Comparison of ENCODE assay signal across 9 mouse cellular contexts in the genomic region with DNA sequence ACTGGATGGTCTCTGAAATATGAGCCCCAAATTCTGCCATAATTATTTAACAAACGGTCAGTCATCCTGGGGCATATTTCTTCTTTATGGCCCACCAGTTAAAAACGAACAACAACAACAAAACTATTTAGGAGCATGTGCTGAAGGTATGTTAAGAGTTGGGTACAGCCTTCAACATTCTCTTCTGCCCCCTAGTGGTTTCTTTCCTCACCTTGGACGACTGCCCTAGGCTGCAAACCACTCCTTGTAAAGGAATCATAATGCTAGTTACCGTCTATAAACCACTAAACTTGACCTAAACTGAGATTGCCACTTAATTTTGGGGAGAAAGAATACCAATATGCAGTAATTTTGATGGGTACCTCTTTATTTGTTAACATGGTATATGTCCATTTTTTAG. TPM values are rescaled to one million over a fixed set of nuclear protein-coding genes. Genes with fewer than 3 reads are reported as not detected.
DNase-seq lines count a peak whose midpoint lies in the region; ATAC-seq and TF ChIP-seq lines count a peak whose summit lies in the region.
"Had no signal": no experiment of that assay in that cellular context is flagged by ENCODE, and none has a peak within 500 bp of the region (broad histone marks: within the 10 kb centered on the region; RNA-seq: fewer than 3 reads in every experiment).

No protein-coding gene starts in this region.

- H3K27ac ChIP-seq in kidney, postnatal 0 days, result no peak overlapping the region
- no peak overlapping the region for H3K27ac ChIP-seq in kidney, embryonic 16.5 days (ENCODE audit: low read length)
- no peak overlapping the region for H3K27ac ChIP-seq in hindbrain, embryonic 15.5 days (replicated peaks)

- peak; percentile 65 for TF ChIP-seq CTCF in kidney, postnatal 0 days (IDR thresholded peaks at IDR 0.05; ENCODE audit: low read depth)

- H3K36me3 ChIP-seq in kidney, postnatal 0 days (ENCODE audit: insufficient read depth, low read length), result no peaks in the 10 kb centered on the region
- H3K36me3 ChIP-seq in kidney, embryonic 16.5 days (ENCODE audit: insufficient read depth, low read length), result no peaks in the 10 kb centered on the region
- H3K36me3 ChIP-seq in hindbrain, embryonic 15.5 days, result no peaks in the 10 kb centered on the region

- H3K9ac ChIP-seq in kidney, postnatal 0 days (ENCODE audit: low read depth, low read length), result no peak overlapping the region
- no peak overlapping the region for H3K9ac ChIP-seq in kidney, embryonic 16.5 days (replicated peaks; ENCODE audit: low read length)
- no peak overlapping the region for H3K9ac ChIP-seq in hindbrain, embryonic 15.5 days

- no peak overlapping the region for H3K4me3 ChIP-seq in kidney, postnatal 0 days (replicated peaks; ENCODE audit: low read depth, low read length)
- no peak overlapping the region for H3K4me3 ChIP-seq in kidney, embryonic 16.5 days (ENCODE audit: low read length)
- H3K4me3 ChIP-seq in hindbrain, embryonic 15.5 days, result no peak overlapping the region

- no peak for ATAC-seq in kidney, postnatal 0 days (replicated peaks; ENCODE audit: low FRiP score, low read depth)
- no peak for ATAC-seq in kidney, embryonic 16.5 days (ENCODE audit: low FRiP score, low TSS enrichment)
- ATAC-seq in hindbrain, embryonic 15.5 days (ENCODE audit: low FRiP score, low read depth), result no peak

- DNase-seq in adrenal gland, postnatal 10 days, result peak; percentile 54
- DNase-seq in adrenal gland, postnatal 25 days, result no peak
- DNase-seq in kidney, postnatal 0 days (ENCODE audit: low spot score), result peak; percentile 18
- DNase-seq in MN1 (ENCODE audit: low spot score), result peak; percentile 69
- no peak for DNase-seq in testis, postnatal 10 days (ENCODE audit: low spot score)
- DNase-seq in thymus, postnatal 36 days, result no peak
- DNase-seq: gastrocnemius, postnatal 36 days had no signal

- no peaks in the 10 kb centered on the region for H3K27me3 ChIP-seq in kidney, postnatal 0 days (ENCODE audit: insufficient read depth, low read length)
- H3K27me3 ChIP-seq in kidney, embryonic 16.5 days (ENCODE audit: insufficient read depth, low read length), result no peaks in the 10 kb centered on the region
- no peaks in the 10 kb centered on the region for H3K27me3 ChIP-seq in hindbrain, embryonic 15.5 days

- H3K9me3 ChIP-seq in kidney, postnatal 0 days (replicated peaks; ENCODE audit: low read length), result no peaks in the 10 kb centered on the region
- peaks cover 27% of the 10 kb centered on the region for H3K9me3 ChIP-seq in kidney, embryonic 16.5 days (ENCODE audit: low read length)
- H3K9me3 ChIP-seq in hindbrain, embryonic 15.5 days, result 0 out of 2 replicates have a peak, but pooled peaks cover 2% of the 10 kb centered on the region

- no peak overlapping the region for H3K4me2 ChIP-seq in kidney, postnatal 0 days (ENCODE audit: low read length)
- H3K4me2 ChIP-seq in kidney, embryonic 16.5 days (replicated peaks; ENCODE audit: low read depth, low read length), result no peak overlapping the region
- H3K4me2 ChIP-seq in hindbrain, embryonic 15.5 days, result peak overlapping the region; percentile 57

- H3K4me1 ChIP-seq in kidney, postnatal 0 days (replicated peaks; ENCODE audit: insufficient read depth, low read length), result no peaks in the 10 kb centered on the region
- no peaks in the 10 kb centered on the region for H3K4me1 ChIP-seq in kidney, embryonic 16.5 days (ENCODE audit: insufficient read depth, low read length)
- peaks cover 18% of the 10 kb centered on the region for H3K4me1 ChIP-seq in hindbrain, embryonic 15.5 days (replicated peaks)

- 31% methylated on average over 4 of the region's 4 CpGs for WGBS in kidney, postnatal 0 days
- WGBS in kidney, embryonic 16.5 days, result 27% methylated on average over 4 of the region's 4 CpGs
- 36% methylated on average over 4 of the region's 4 CpGs for WGBS in hindbrain, embryonic 15.5 days

RNA-seq across cellular contexts. Expression of a gene that starts 1.2 kb away (rescaled TPM):
- total RNA-seq in adrenal gland, postnatal 10 days (2021), result 1 to 10 TPM; 2.8 to 9.1 TPM
- 3.0 and 3.8 TPM in 2 replicates for total RNA-seq in adrenal gland, postnatal 25 days (2021)
- 0.09 TPM in 1 of 2 replicates, not detected in the other for polyA plus RNA-seq in kidney, postnatal 0 days (2015; fragmentation: Nextera tagmentation; extraction: Ambion mirVana)
- polyA plus RNA-seq in kidney, embryonic 16.5 days (2015; fragmentation: Nextera tagmentation; extraction: Ambion mirVana), result 0.74 and 1.1 TPM in 2 replicates
- 12.9 and 17.4 TPM in 2 replicates for polyA plus RNA-seq in hindbrain, embryonic 15.5 days (2015; fragmentation: Nextera tagmentation; extraction: Ambion mirVana)
- total RNA-seq: gastrocnemius, postnatal 36 days had no signal

RNA-seq across cellular contexts. Expression of a gene that starts 29.3 kb away (rescaled TPM):
- total RNA-seq in adrenal gland, postnatal 10 days (2021), result 10 to 100 TPM; 76.6 to 98.5 TPM
- 64.2 and 76.2 TPM in 2 replicates for total RNA-seq in adrenal gland, postnatal 25 days (2021)
- 50.7 and 51.5 TPM in 2 replicates for polyA plus RNA-seq in kidney, postnatal 0 days (2015; fragmentation: Nextera tagmentation; extraction: Ambion mirVana)
- 76.5 and 81.6 TPM in 2 replicates for polyA plus RNA-seq in kidney, embryonic 16.5 days (2015; fragmentation: Nextera tagmentation; extraction: Ambion mirVana)
- 577 and 610 TPM in 2 replicates for polyA plus RNA-seq in hindbrain, embryonic 15.5 days (2015; fragmentation: Nextera tagmentation; extraction: Ambion mirVana)

RNA-seq across cellular contexts. Expression of a gene that starts 44.3 kb away (rescaled TPM):
- 1 to 10 TPM; 1.3 to 2.4 TPM for total RNA-seq in adrenal gland, postnatal 10 days (2021)
- 1.3 and 1.9 TPM in 2 replicates for total RNA-seq in adrenal gland, postnatal 25 days (2021)
- 3.6 and 4.2 TPM in 2 replicates for polyA plus RNA-seq in kidney, postnatal 0 days (2015; fragmentation: Nextera tagmentation; extraction: Ambion mirVana)
- polyA plus RNA-seq in kidney, embryonic 16.5 days (2015; fragmentation: Nextera tagmentation; extraction: Ambion mirVana), result 5.1 and 5.2 TPM in 2 replicates
- 20.9 and 22.4 TPM in 2 replicates for polyA plus RNA-seq in hindbrain, embryonic 15.5 days (2015; fragmentation: Nextera tagmentation; extraction: Ambion mirVana)

Comparison
In these comparisons a context has a peak if more than half of its experiments do, and no peak if none do; other contexts are left out.
1. DNase-seq: peak in adrenal gland, postnatal 10 days (single experiment), kidney, postnatal 0 days (single experiment) and MN1 (single experiment); none in adrenal gland, postnatal 25 days (single experiment), testis, postnatal 10 days (single experiment) and thymus, postnatal 36 days (0 of 2).